Mouse (Mus musculus) liver, adult 2 months (tissue): Measurements from ENCODE around the gene E430018J23Rik.

Source experiments
- CTCF ChIP-seq: fragments of 200-500 bp; IDR thresholded peaks from 2 replicates; pipeline ENCODE4 v1.5.1; 2011; ENCODE audit warnings: low read depth, low read length, control low read depth
- POLR2A ChIP-seq: fragments of 200-500 bp; IDR thresholded peaks from 2 replicates; pipeline ENCODE4 v1.6.1; 2011; ENCODE audit warnings: low read length, control low read depth; ENCODE audit not compliant: insufficient read depth; ENCODE audit errors: extremely low read depth

DNA sequence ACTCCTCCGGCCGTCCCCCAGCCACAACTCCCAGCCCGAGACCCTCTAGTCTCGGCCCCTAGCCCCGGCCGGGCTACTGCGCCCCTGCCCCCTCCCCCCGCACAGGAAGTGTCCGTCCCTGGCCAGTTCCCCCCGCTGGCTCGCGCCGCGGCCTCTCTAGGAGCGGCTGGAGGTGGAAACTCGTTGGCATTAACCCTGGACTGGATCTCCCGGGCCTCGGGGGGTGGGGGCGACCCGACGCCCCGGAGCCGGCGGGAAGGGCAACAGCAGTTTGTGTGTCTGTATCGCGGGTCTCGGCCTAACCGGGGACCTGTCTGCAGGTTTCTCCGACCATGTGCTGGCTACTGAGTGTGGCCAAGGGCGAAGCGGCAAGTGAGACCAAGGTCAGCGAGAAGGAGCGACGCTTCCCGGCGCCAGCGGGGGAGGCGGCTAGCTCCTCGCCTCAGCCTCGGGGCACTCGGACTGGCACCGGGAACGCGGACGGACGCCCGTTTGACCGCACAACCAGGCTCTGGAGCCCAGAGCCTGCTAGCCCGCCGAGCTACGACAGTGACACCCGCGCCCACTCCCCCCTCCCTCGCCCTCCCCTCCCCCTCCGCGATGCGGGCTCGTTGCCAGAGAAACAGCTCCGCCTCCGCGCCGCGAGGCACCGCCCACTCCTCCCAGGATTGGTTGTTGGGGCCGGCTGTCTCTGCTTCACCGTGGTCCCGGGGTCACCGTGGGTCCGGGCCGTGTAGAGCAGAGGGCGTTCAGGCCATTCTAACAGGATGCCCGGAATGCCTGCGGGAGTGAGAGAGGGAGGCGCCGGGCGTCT is 47.7 kb downstream of the E430018J23Rik start, which contains the start of gene Zfp768:
- TF ChIP-seq CTCF (no peak), POLR2A (peak; percentile 61)
